Mouse (Mus musculus) right cerebral cortex, postnatal 10 days (tissue): ENCODE data around the gene Ddx43.
A peak's percentile ranks its signal among the peaks of the same experiment; 100 is the strongest.
"Not testable (repeated sequence)": the region's sequence is repeated elsewhere in the genome, so short reads cannot be mapped to it uniquely, and the experiment has no call there.

Experiments used
- DNase-seq, 2 experiments: peaks; one replicate each; pipeline ENCODE4 v3.0.0; 2021; ENCODE audit warnings: low spot score in 2 of 2

The Ddx43 gene

GRCm38 (mm10) chr9:78395630-78396351 is at the start of gene Ddx43:
TSS of gene Ddx43 (plus strand) at chr9:78395777.
- DNase-seq, result peak; percentile 54 to 58

- no peak for DNase-seq
Measured at GRCm38 (mm10) chr9:78347004-78347403, 48.6 kb upstream of the Ddx43 start.

- DNase-seq, result not testable (repeated sequence)
Measured at GRCm38 (mm10) chr9:78348206-78349004, 47.2 kb upstream of the Ddx43 start.

- DNase-seq, result not testable (repeated sequence)
Measured at GRCm38 (mm10) chr9:78349141-78349540, 46.4 kb upstream of the Ddx43 start.

- DNase-seq, result not testable (repeated sequence)
Measured at GRCm38 (mm10) chr9:78350007-78350406, 45.6 kb upstream of the Ddx43 start.

GRCm38 (mm10) chr9:78351504-78352220 is 43.9 kb upstream of the Ddx43 start:
- no peak for DNase-seq

- DNase-seq, result no peak
Measured at GRCm38 (mm10) chr9:78354665-78355578, 40.7 kb upstream of the Ddx43 start.

- no peak for DNase-seq
Measured at GRCm38 (mm10) chr9:78355611-78356010, 40.0 kb upstream of the Ddx43 start, which contains the start of gene Gsta2. TSS of gene Gsta2 (minus strand) at chr9:78355788.

GRCm38 (mm10) chr9:78358053-78358452 is 37.5 kb upstream of the Ddx43 start:
- DNase-seq, result peak; percentile 31 to 61

- DNase-seq, result no peak
Measured at GRCm38 (mm10) chr9:78359750-78360483, 35.7 kb upstream of the Ddx43 start.

- DNase-seq, result no peak
Measured at GRCm38 (mm10) chr9:78360484-78360872, 35.1 kb upstream of the Ddx43 start.

- no peak for DNase-seq
Measured at GRCm38 (mm10) chr9:78363374-78363773, 32.2 kb upstream of the Ddx43 start.

GRCm38 (mm10) chr9:78364701-78365100 is 30.9 kb upstream of the Ddx43 start:
- no peak for DNase-seq

- no peak for DNase-seq
Measured at GRCm38 (mm10) chr9:78365850-78366544, 29.6 kb upstream of the Ddx43 start.

GRCm38 (mm10) chr9:78367959-78368358 is 27.6 kb upstream of the Ddx43 start, which contains the start of gene Dppa5a:
TSS of gene Dppa5a (minus strand) at chr9:78368177.
- DNase-seq, result not testable (repeated sequence)

GRCm38 (mm10) chr9:78368671-78369293 is 26.8 kb upstream of the Ddx43 start:
- DNase-seq, result no peak

GRCm38 (mm10) chr9:78369349-78369748 is 26.2 kb upstream of the Ddx43 start:
- DNase-seq, result no peak

GRCm38 (mm10) chr9:78369786-78370185 is 25.8 kb upstream of the Ddx43 start:
- no peak for DNase-seq

GRCm38 (mm10) chr9:78371441-78371840 is 24.1 kb upstream of the Ddx43 start:
- no peak for DNase-seq
